Mouse (Mus musculus) MEL (cell line): ENCODE results near the gene Basp1. TPM values are rescaled to one million over a fixed set of nuclear protein-coding genes. Genes with fewer than 3 reads are reported as not detected.
A peak's percentile ranks its signal among the peaks of the same experiment; 100 is the strongest.

Experiments
- DNase-seq: peaks from one replicate; pipeline ENCODE4 v3.0.0; 2011; ENCODE audit warnings: low read depth, low spot score
- H3K27ac ChIP-seq: 2 replicates; pipeline ENCODE4 v1.5.1; 2012; ENCODE audit warnings: low read depth, mild to moderate bottlenecking, control low read depth, low read length, moderate library complexity; ENCODE audit not compliant: control insufficient read depth
- H3K27me3 ChIP-seq, 2 experiments: fragments of 150-350 bp in 1 of 2; sonication (generic) in 1 of 2; 2 replicates each; pipeline ENCODE4 v1.6.1; 2012; ENCODE audit warnings: low read length in 2 of 2, mild to moderate bottlenecking in 2 of 2, improper control_type of control experiment in 1 of 2, moderate library complexity in 1 of 2; ENCODE audit not compliant: insufficient read depth in 2 of 2, control insufficient read depth in 1 of 2
- H3K36me3 ChIP-seq, 2 experiments: 2 replicates each; pipeline ENCODE4 v1.6.1; 2012 to 2014; ENCODE audit warnings: low read length in 2 of 2, improper control_type of control experiment in 1 of 2, inconsistent platforms in 1 of 2, mild to moderate bottlenecking in 1 of 2; ENCODE audit not compliant: insufficient read depth in 2 of 2, control insufficient read depth in 1 of 2
- H3K4me1 ChIP-seq, 2 experiments: fragments of 150-350 bp in 1 of 2; sonication (generic) in 1 of 2; 2 replicates each; pipeline ENCODE4 v1.6.1; 2012; ENCODE audit warnings: low read length in 2 of 2, improper control_type of control experiment in 1 of 2, mild to moderate bottlenecking in 1 of 2; ENCODE audit not compliant: insufficient read depth in 2 of 2, control insufficient read depth in 1 of 2
- H3K4me3 ChIP-seq, 2 experiments: fragments of 150-350 bp in 1 of 2; sonication (generic) in 1 of 2; 2 replicates each; pipeline ENCODE4 v1.5.1; 2012; ENCODE audit warnings: low read depth in 2 of 2, low read length in 2 of 2, mild to moderate bottlenecking in 2 of 2, moderate library complexity in 2 of 2, control low read depth in 1 of 2, improper control_type of control experiment in 1 of 2; ENCODE audit not compliant: control insufficient read depth in 1 of 2, insufficient read depth in 1 of 2
- H3K79me2 ChIP-seq: 2 replicates; pipeline ENCODE4 v1.6.1; 2012; ENCODE audit warnings: mild to moderate bottlenecking, low read length, moderate library complexity; ENCODE audit not compliant: control insufficient read depth, poor library complexity, insufficient read depth
- H3K9ac ChIP-seq: 2 replicates; pipeline ENCODE4 v1.6.1; 2012; ENCODE audit warnings: low read depth, mild to moderate bottlenecking, control low read depth, low read length, moderate library complexity; ENCODE audit not compliant: control insufficient read depth, poor library complexity, severe bottlenecking
- H3K9me3 ChIP-seq: fragments of 150-350 bp; sonication (generic); replicated peaks from 2 replicates; pipeline ENCODE4 v1.6.1; 2012; ENCODE audit warnings: mild to moderate bottlenecking, low read length, improper control_type of control experiment, moderate library complexity; ENCODE audit not compliant: insufficient read depth
- CHD1 ChIP-seq: IDR thresholded peaks from 2 replicates; pipeline ENCODE4 v1.6.1; 2012; ENCODE audit warnings: low read depth, mild to moderate bottlenecking, inconsistent platforms, low read length, improper control_type of control experiment
- CHD2 ChIP-seq: IDR thresholded peaks from 2 replicates; pipeline ENCODE4 v1.6.1; 2011; ENCODE audit warnings: low read length, improper control_type of control experiment
- E2F4 ChIP-seq: IDR thresholded peaks from 2 replicates; pipeline ENCODE4 v1.6.1; 2011; ENCODE audit warnings: low read depth, low read length, improper control_type of control experiment, borderline replicate concordance
- ELF1 ChIP-seq: IDR thresholded peaks from 2 replicates; pipeline ENCODE4 v1.6.1; 2014; ENCODE audit warnings: low read depth, mild to moderate bottlenecking, inconsistent platforms, low read length, improper control_type of control experiment, moderate library complexity
- EP300 ChIP-seq, 2 experiments: IDR thresholded peaks; 2 replicates each; pipeline ENCODE4 v1.6.1; 2011; ENCODE audit warnings: improper control_type of control experiment in 2 of 2, low read length in 2 of 2, low read depth in 1 of 2, mild to moderate bottlenecking in 1 of 2
- GABPA ChIP-seq: IDR thresholded peaks from 2 replicates; pipeline ENCODE4 v1.6.1; 2012; ENCODE audit warnings: low read depth, mild to moderate bottlenecking, inconsistent platforms, low read length, improper control_type of control experiment, moderate library complexity
- MAFK ChIP-seq: IDR thresholded peaks from 2 replicates; pipeline ENCODE4 v1.6.1; 2011; ENCODE audit warnings: low read depth, mild to moderate bottlenecking, low read length, improper control_type of control experiment, borderline replicate concordance
- NRF1 ChIP-seq: IDR thresholded peaks from 2 replicates; pipeline ENCODE4 v1.6.1; 2014; ENCODE audit warnings: low read depth, mild to moderate bottlenecking, inconsistent platforms, low read length, improper control_type of control experiment, moderate library complexity; ENCODE audit not compliant: poor library complexity, insufficient read depth, severe bottlenecking
- POLR2AphosphoS2 ChIP-seq: IDR thresholded peaks from 2 replicates; pipeline ENCODE4 v1.6.1; 2011; ENCODE audit warnings: low read length, improper control_type of control experiment
- POLR2AphosphoS5 ChIP-seq: IDR thresholded peaks from 2 replicates; pipeline ENCODE4 v1.6.1; 2012; ENCODE audit warnings: low read depth, borderline replicate concordance, mild to moderate bottlenecking, inconsistent platforms, low read length, moderate library complexity, mixed read lengths
- RAD21 ChIP-seq: IDR thresholded peaks from 2 replicates; pipeline ENCODE4 v1.6.1; 2011; ENCODE audit warnings: mild to moderate bottlenecking, low read depth, low read length, improper control_type of control experiment
- RCOR1 ChIP-seq: IDR thresholded peaks from 2 replicates; pipeline ENCODE4 v1.6.1; 2012; ENCODE audit warnings: low read depth, mild to moderate bottlenecking, inconsistent platforms, low read length, improper control_type of control experiment
- SIN3A ChIP-seq: IDR thresholded peaks from 2 replicates; pipeline ENCODE4 v1.6.1; 2012; ENCODE audit warnings: low read length, improper control_type of control experiment, inconsistent platforms
- SMC3 ChIP-seq: IDR thresholded peaks from 2 replicates; pipeline ENCODE4 v1.6.1; 2011; ENCODE audit warnings: low read depth, low read length, improper control_type of control experiment
- TAL1 ChIP-seq: IDR thresholded peaks from 2 replicates; pipeline ENCODE4 v1.6.1; 2012; ENCODE audit warnings: mild to moderate bottlenecking, inconsistent platforms, low read length, moderate library complexity, mixed read lengths
- TBP ChIP-seq: IDR thresholded peaks from 2 replicates; pipeline ENCODE4 v1.8.0; 2011; ENCODE audit warnings: low read depth, low read length, improper control_type of control experiment
- USF1 ChIP-seq: IDR thresholded peaks from 2 replicates; pipeline ENCODE4 v1.6.1; 2014; ENCODE audit warnings: low read depth, mild to moderate bottlenecking, inconsistent platforms, low read length, improper control_type of control experiment, moderate library complexity
- USF2 ChIP-seq, 2 experiments: IDR thresholded peaks; 2 replicates each; pipeline ENCODE4 v1.6.1; 2011 to 2012; ENCODE audit warnings: improper control_type of control experiment in 2 of 2, low read length in 2 of 2, borderline replicate concordance in 1 of 2, inconsistent platforms in 1 of 2, low read depth in 1 of 2, mild to moderate bottlenecking in 1 of 2; ENCODE audit not compliant: insufficient read depth in 1 of 2
- ZKSCAN1 ChIP-seq: IDR thresholded peaks from 2 replicates; pipeline ENCODE4 v1.6.1; 2012; ENCODE audit warnings: low read depth, mild to moderate bottlenecking, inconsistent platforms, low read length, improper control_type of control experiment, moderate library complexity
- ZMIZ1 ChIP-seq: IDR thresholded peaks from 2 replicates; pipeline ENCODE4 v1.6.1; 2012; ENCODE audit warnings: low read depth, mild to moderate bottlenecking, inconsistent platforms, low read length, improper control_type of control experiment, moderate library complexity
- polyA plus RNA-seq, 2 experiments: library from polyadenylated mRNA; stranded (reverse) in 1 of 2; unstranded in 1 of 2; fragments of >175 nt in 1 of 2; fragments of >200 nt in 1 of 2; gene quantifications; 2 replicates each; pipeline versions ENCODE4 v1.2.1 to v1.2.4; 2012; ENCODE audit warnings: low replicate concordance in 2 of 2, low read depth in 1 of 2; ENCODE audit not compliant: insufficient read length in 2 of 2, insufficient read depth in 1 of 2, missing spikeins in 1 of 2
- total RNA-seq: library from RNA; depleted of rRNA; stranded (reverse); fragments of 300-350 nt; gene quantifications from 2 replicates; pipeline ENCODE4 v1.2.3, GENCODE M21; 2012

Gene Basp1
- total and polyA plus RNA-seq, 3 experiments, result 0.12 TPM; not detected in 2

GRCm38 (mm10) chr15:25453538-25453937, 40.0 kb upstream of the Basp1 start:
- Histone ChIP-seq H3K4me1 (no peaks in the 10 kb centered on the region), H3K79me2 (no peaks in the 10 kb centered on the region), H3K4me3 (no peak overlapping the region), H3K36me3 (no peaks in the 10 kb centered on the region), H3K9ac (no peak overlapping the region), H3K27me3 (no peaks in the 10 kb centered on the region), H3K27ac (no peak overlapping the region), H3K9me3 (no peaks in the 10 kb centered on the region)
- TF ChIP-seq CHD2 (no peak), POLR2AphosphoS2 (no peak), RCOR1 (no peak), CHD1 (no peak)
- no peak for DNase-seq

DNA sequence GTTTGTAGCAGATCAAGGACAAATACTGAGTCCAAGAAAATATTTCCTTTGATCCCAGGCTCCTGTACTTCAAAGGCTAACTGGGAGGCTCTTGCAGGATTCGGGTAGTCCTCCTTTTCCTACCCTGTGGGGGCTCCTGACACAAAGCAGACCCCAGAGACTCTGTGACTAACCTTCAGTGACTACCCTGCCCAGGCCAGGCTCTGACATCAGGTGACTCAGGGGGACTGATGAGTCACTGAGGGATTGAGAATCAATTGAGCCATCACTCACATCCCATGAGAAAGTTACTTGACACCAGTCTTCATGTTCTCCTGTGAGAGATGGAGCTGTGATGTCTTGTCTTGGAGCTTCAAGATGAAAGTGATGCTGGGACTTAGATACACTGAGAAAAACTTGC, 35.8 kb upstream of the Basp1 start:
- no peak overlapping the region for H3K27ac ChIP-seq
- no peak overlapping the region for H3K4me3 ChIP-seq
- DNase-seq, result no peak
- no peak overlapping the region for H3K9ac ChIP-seq
- no peaks in the 10 kb centered on the region for H3K27me3 ChIP-seq
- TF ChIP-seq GABPA (no peak), POLR2AphosphoS5 (no peak)
- no peaks in the 10 kb centered on the region for H3K79me2 ChIP-seq
- H3K9me3 ChIP-seq, result no peaks in the 10 kb centered on the region
- no peaks in the 10 kb centered on the region for H3K4me1 ChIP-seq
- H3K36me3 ChIP-seq, result no peaks in the 10 kb centered on the region

DNA sequence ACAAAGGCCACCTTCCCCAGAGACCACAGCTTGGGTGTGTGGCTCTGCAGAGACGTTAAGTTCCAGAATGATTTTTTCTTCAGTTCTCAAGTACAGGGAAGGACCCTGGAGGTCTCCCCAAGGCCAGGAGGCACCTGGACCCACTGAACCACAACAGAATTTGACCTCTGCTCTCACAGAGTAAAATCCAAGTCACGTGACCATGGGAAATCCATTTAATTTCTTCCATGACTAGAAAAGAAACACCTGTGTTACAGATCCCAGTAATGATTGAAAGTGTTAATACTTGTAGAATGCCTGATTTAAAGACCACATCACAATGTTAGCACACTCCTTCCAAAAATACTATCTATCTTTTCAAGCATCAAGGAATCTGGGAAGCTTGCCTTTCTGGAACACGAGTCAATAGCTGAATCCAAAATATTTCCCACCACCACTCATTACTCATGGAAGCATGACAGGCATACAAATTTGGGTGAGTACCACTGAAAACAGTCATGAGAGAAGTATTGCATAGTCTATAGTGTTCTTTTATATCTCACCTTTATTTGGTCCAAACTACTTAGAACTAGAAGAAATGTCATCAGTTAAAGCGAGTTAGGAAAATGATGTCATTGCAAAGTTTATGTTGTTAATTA, 35.3 kb upstream of the Basp1 start:
- Histone ChIP-seq H3K79me2 (no peaks in the 10 kb centered on the region), H3K36me3 (no peaks in the 10 kb centered on the region), H3K4me3 (no peak overlapping the region), H3K27ac (no peak overlapping the region), H3K9me3 (no peaks in the 10 kb centered on the region), H3K4me1 (no peaks in the 10 kb centered on the region), H3K27me3 (no peaks in the 10 kb centered on the region), H3K9ac (no peak overlapping the region)
- TF ChIP-seq USF1, result peak; percentile 25; the same call in 1 of the 2 replicates
- TF ChIP-seq RAD21, result no peak
- no peak for DNase-seq

- Histone ChIP-seq H3K27me3 (no peaks in the 10 kb centered on the region), H3K4me3 (no peak overlapping the region), H3K27ac (no peak overlapping the region), H3K36me3 (no peaks in the 10 kb centered on the region), H3K79me2 (no peaks in the 10 kb centered on the region), H3K9me3 (no peaks in the 10 kb centered on the region), H3K4me1 (no peaks in the 10 kb centered on the region), H3K9ac (no peak overlapping the region)
- no peak for DNase-seq
- TF ChIP-seq ZMIZ1, result no peak
- TF ChIP-seq GABPA, result no peak
- TF ChIP-seq TAL1, result no peak
- TF ChIP-seq SMC3, result no peak
- no peak for TF ChIP-seq EP300 (IDR thresholded peaks at IDR 0.05; ENCODE audit: low read depth in 1 of 2, low read length in 2 of 2)
- no peak for TF ChIP-seq E2F4
- TF ChIP-seq ELF1, result no peak
- no peak for TF ChIP-seq NRF1
- TF ChIP-seq MAFK, result no peak
- TF ChIP-seq TBP, result no peak
- TF ChIP-seq ZKSCAN1, result no peak
- no peak for TF ChIP-seq USF2 (IDR thresholded peaks at IDR 0.05; ENCODE audit: borderline replicate concordance in 1 of 2, insufficient read depth in 1 of 2, low read depth in 1 of 2, low read length in 2 of 2)
- TF ChIP-seq USF1, result no peak
- TF ChIP-seq RCOR1, result no peak
- no peak for TF ChIP-seq POLR2AphosphoS5
- TF ChIP-seq SIN3A, result no peak
Measured at GRCm38 (mm10) chr15:25447136-25447535, 33.6 kb upstream of the Basp1 start.
